28 mouse cellular contexts compared by ENCODE assay signal in genomic region chr4:99046471-99046870, GRCm38 (mm10). TPM values are rescaled to one million over a fixed set of nuclear protein-coding genes. Genes with fewer than 3 reads are reported as not detected.
"Had no signal": no experiment of that assay in that cellular context is flagged by ENCODE, and none has a peak within 500 bp of the region (broad histone marks: within the 10 kb centered on the region; RNA-seq: fewer than 3 reads in every experiment).

No protein-coding gene starts in this region.

- H3K9ac ChIP-seq: embryonic facial prominence, embryonic 12.5 days; embryonic facial prominence, embryonic 13.5 days; embryonic facial prominence, embryonic 15.5 days; forebrain, embryonic 12.5 days; forebrain, embryonic 13.5 days; forebrain, embryonic 15.5 days; forebrain, postnatal 0 days had no signal

- H3K27ac ChIP-seq: embryonic facial prominence, embryonic 10.5 days; embryonic facial prominence, embryonic 12.5 days; embryonic facial prominence, embryonic 13.5 days; embryonic facial prominence, embryonic 15.5 days; forebrain, embryonic 10.5 days; forebrain, embryonic 12.5 days; forebrain, embryonic 13.5 days; forebrain, embryonic 15.5 days; gastrocnemius, adult 2 months had no signal

- DNase-seq: cerebellum, adult 2 months; cerebellum, adult 8-10 months; cerebellum, adult 9-10 months; cerebellum, adult 9-11 months; cerebellum, postnatal 10 days; cerebellum, postnatal 14 days; cerebellum, postnatal 25 days; cerebellum, postnatal 36 days; embryo, embryonic 11 days; forebrain, postnatal 0 days; gastrocnemius, adult 2 months; gastrocnemius, postnatal 10 days; gastrocnemius, postnatal 14 days; gastrocnemius, postnatal 25 days; gastrocnemius, postnatal 36 days; heart, adult 11 months; heart, adult 18-20 months had no signal

- H3K4me1 ChIP-seq: embryonic facial prominence, embryonic 10.5 days; embryonic facial prominence, embryonic 12.5 days; embryonic facial prominence, embryonic 13.5 days; embryonic facial prominence, embryonic 15.5 days; forebrain, embryonic 12.5 days; forebrain, embryonic 15.5 days had no signal

- ATAC-seq: forebrain, embryonic 13.5 days; forebrain, embryonic 14.5 days; forebrain, embryonic 15.5 days; forebrain, embryonic 16.5 days; forebrain, postnatal 0 days had no signal

- H3K9me3 ChIP-seq: embryonic facial prominence, embryonic 15.5 days; forebrain, embryonic 12.5 days; forebrain, embryonic 13.5 days; forebrain, embryonic 15.5 days had no signal

- H3K4me2 ChIP-seq: embryonic facial prominence, embryonic 12.5 days; embryonic facial prominence, embryonic 13.5 days; embryonic facial prominence, embryonic 15.5 days; forebrain, embryonic 12.5 days; forebrain, embryonic 13.5 days; forebrain, embryonic 15.5 days had no signal

- H3K4me3 ChIP-seq: embryonic facial prominence, embryonic 10.5 days; embryonic facial prominence, embryonic 12.5 days; embryonic facial prominence, embryonic 13.5 days; embryonic facial prominence, embryonic 15.5 days; erythroblast, embryonic 14.5 days; forebrain, embryonic 10.5 days; forebrain, embryonic 12.5 days; forebrain, embryonic 13.5 days; forebrain, embryonic 15.5 days; gastrocnemius, adult 2 months had no signal

- H3K27me3 ChIP-seq: embryonic facial prominence, embryonic 12.5 days; embryonic facial prominence, embryonic 13.5 days; embryonic facial prominence, embryonic 15.5 days; forebrain, embryonic 12.5 days; forebrain, embryonic 13.5 days; forebrain, embryonic 15.5 days had no signal

RNA-seq across cellular contexts. Expression of gene Angptl3, which starts 15.7 kb away (rescaled TPM):
- total RNA-seq: forebrain, postnatal 0 days; gastrocnemius, adult 2 months; gastrocnemius, postnatal 10 days; gastrocnemius, postnatal 14 days; gastrocnemius, postnatal 25 days; gastrocnemius, postnatal 36 days had no signal
